Mouse (Mus musculus): ENCODE measurements around the gene Nrg3.

DNA sequence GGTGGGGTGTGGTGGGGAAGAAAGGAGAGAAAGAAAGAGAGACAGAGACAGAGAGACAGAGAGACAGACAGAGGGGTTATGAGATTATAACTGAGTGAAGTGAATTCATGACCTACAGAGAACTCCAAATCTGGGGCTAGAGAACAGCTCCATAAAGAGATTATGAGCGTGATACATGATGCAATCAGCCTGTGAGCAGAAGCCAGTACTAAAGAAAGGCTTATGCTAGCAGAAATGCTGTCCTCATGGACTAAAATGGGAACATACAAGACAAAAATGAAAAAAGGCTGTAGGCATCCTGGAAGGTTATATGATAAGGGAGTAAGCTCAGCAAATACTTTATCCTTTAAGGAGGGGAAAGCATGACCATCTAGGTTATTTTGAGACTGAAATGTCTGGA, 99.7 kb downstream of the Nrg3 start:
- TF ChIP-seq GATA1 (IDR thresholded peaks at IDR 0.05; ENCODE audit: low read length) (no peak), TAL1 (IDR thresholded peaks at IDR 0.05; ENCODE audit: low read length) (no peak)

Data from erythroblast, embryonic 14.5 days (primary cell).